Mouse (Mus musculus): ENCODE measurements at regions not wholly inside any gene's neighbourhood (a gene's known extent, or its start where the extent isn't known, plus 50 kb on each side); places are given as distances from the start of the nearest gene placed in this dataset.

DNA sequence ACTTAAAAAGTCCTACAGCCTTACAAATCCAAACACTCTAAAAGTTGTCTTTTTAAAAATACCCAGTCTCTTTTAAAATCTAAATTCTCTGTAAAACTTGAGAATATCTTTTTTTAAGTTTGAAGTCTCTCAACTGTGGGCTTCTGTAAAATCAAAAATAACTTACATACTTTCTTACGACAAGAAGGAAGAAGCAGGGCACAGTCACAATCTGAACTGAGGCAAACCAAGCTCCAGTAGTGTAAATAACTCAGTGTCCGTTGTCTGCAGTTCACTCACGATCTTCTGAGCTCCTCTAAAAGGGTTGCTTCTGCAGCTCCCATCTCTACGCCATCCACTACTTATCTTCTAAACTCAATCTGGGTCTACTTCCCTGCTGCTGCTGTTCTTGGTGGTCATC is 512.5 kb downstream of the Pdcd6ip start:
- no peak for DNase-seq (ENCODE audit: low spot score in 2 of 2)

DNA sequence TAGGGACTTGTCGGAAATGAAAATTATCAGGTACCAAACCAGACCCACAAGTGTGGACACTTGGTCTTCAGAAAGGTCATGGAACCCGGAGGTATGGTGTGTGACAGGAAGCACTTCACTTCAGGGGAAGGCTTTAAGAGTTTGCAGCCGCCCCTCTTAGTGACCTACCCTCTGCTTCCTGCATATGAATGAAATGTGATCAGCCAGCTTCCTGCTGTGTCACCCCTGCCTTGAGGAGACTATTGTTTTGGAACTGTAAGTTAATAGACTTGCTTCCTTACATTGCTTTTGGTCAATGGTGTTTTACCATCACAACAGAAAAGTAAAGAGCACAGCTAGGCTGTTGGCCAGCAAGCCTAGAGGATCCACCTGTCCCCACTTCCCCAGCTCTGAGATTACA is 515.3 kb downstream of the Pdcd6ip start:
- no peak for DNase-seq (ENCODE audit: low spot score in 2 of 2)

DNA sequence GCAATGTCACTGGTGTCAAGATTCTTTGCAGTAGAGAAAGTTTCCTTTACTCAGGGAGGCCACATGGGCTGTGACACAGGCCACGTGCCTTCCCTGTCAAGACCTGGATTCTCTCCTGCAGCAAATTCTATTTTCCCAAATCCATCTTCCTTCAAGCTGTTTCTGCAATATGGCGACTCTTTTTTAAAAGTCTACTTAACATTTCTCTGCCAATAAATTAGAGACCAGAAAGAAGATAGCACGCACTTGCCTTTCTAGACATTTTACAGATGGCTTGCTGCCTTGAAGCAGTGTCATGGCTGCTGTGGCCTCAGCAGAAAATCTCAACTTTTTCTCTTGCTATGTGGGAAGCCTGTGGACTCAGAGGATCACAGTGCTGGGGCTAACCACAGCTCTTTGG is 516.9 kb downstream of the Pdcd6ip start:
- no peak for DNase-seq (ENCODE audit: low spot score in 2 of 2)

DNA sequence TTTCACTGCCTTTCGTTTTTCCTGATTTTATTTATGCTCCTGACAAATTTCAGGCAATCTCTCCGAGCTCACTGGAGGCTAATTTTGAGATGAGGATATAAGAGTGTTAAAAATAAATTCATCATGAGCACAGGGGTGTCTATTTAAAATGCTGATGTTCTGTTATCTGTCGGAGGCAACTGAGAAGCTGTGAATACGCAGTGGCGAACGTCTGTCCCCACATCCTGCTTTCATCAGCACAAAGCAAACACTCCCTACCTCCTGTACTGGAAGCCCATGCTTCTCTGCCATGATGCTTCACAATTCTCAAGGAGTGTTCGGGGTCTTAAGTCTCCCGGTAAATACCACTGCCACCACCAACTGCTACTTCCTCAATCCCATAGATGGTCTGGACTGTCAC is 526.9 kb downstream of the Pdcd6ip start:
- DNase-seq (ENCODE audit: low spot score in 2 of 2): no peak

DNA sequence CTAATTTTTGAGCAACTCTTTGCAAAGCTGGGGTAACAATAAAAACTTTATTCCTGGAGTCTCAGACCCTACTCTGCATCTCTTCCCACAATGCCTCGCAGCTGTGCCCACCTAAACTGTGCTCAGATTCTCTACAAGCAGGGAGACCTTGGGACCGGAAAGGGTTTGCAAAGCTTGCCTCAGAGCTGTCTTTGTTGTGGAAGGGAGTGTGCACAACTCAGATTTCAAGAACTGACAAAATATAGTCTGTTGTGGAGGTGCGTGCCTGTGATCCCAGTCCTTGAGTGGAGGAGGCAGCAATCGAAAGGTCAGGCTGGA is 530.2 kb downstream of the Pdcd6ip start:
- DNase-seq (ENCODE audit: low spot score in 2 of 2): no peak

DNA sequence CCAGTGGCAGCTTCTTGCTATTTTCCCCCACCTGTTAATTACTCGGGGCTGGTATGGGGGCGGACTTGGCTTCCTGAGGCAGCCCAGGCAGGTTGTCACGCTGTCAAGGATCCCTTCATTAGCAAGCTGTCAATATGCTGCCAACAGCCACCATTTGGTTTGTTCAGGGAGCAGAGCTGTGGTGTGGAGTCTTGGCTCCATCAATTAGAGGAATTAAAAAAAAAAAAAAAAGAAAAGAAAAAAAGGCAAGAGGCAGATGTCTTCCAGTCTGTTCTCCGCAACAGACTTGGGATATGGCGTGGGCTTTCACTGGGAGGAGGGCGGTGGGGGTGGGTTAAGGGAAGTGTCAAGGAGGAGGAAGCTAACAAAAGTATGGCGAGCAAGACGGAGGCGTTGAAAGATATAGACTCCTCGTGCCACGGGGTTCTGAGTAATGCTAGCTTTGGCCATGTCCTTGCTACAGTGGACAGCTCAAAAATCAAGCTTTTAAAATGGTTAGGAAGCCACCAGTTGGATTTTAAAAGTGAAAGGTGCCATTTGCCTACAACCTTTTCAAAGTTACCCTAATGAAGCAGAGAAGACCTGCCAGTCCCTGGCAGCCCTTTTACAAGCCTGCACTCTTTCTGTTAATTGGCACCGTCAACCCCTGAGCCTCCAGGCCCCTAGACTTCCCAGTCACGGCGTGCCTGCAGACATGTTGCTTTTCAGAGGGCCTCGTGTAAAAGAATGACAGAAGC is 530.7 kb downstream of the Pdcd6ip start:
- DNase-seq (ENCODE audit: low spot score in 2 of 2): no peak

DNA sequence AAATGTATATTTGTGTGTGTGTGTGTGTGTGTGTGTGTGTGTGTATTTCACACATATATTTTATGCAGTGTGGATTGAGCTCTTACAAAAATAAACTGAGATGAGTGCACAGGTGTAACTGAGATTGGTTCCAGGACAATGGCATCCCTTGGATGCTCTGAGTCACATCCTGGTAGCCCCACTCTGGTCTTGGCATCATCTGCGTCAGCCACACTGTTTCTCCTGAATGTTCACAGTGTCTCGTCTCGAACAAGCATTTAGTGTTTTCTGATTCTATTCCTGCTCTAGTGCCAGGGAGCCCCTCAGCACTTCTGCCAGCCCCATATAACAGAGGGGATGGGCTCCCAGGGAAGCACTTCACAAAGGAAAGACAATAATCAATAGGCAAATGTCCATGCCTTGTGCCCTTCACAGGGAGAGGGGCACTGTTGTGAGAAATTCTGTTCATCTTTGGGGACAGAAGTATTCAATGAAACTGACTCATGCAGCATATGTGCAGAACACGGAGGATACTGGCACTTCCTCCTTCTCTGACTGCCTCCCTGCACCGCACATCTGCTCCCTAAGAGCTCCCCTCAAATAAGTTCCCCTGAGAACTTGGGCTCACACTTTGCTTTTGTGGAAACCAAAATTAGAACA is 536.2 kb downstream of the Pdcd6ip start:
- no peak for DNase-seq (ENCODE audit: low spot score in 2 of 2)

DNA sequence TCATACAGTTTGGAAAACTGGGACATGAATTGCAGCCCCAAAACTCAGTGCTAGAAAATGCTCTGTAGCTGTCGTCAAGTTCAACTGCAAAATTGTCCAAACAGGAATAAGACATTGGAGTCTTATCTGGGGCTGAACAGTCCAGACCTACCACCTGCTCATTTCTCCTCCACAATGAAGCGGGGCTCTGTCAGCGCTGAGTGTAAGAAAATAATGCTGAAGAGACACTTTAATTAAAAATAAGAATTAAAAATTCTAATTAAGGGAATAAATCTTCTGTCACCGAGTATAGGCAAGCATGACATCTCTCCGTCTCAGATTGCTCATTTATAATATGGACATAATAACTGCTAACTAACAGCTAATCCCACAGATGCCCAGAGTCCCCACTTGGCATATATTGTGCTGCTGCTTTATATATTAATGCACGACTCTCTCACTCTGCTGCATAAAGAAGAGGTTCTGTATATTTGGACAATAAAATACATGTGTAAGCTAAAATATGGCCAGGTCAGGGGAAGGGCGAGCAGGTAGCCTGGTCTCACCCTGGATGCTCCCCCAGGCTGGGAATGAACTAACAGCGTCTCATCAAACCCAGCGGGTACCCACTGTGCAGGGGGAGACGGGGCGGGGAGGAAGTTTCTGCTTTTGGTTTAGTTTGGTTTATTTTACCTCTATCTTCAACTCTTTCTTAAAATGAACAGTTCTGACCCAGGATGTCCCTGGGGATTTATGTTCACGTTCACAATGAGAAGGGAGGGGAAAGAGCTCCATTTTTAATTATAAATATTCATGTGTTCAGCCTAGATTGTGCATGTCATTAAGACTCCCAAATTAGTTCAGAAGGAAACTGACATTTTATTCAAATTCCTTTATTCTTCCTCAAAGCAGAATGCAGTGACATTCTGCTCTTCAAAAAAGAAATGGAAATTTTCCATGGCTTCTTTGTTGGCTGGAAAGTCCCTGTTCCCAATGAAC is 544.9 kb downstream of the Pdcd6ip start:
- DNase-seq (ENCODE audit: low spot score in 2 of 2): no peak

DNA sequence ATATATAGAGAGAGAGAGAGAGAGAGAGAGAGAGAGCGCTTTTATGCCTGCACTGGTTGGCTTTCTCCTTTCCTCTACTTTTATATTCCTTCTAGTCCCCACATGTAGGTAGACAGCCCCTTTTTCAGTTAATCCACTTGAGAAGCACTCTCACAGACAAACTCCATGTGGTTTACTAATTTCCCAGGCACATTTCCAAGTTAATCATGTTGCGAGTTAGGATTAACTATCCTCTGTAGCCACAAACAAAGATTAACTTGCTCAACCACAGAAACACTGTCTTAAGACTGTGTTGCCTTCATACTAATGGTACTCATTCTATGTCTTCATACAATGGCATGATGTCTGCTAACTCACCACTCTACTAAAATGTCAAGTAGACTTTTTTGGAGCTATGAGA is 548.0 kb downstream of the Pdcd6ip start:
- DNase-seq (ENCODE audit: low spot score in 2 of 2): no peak

DNA sequence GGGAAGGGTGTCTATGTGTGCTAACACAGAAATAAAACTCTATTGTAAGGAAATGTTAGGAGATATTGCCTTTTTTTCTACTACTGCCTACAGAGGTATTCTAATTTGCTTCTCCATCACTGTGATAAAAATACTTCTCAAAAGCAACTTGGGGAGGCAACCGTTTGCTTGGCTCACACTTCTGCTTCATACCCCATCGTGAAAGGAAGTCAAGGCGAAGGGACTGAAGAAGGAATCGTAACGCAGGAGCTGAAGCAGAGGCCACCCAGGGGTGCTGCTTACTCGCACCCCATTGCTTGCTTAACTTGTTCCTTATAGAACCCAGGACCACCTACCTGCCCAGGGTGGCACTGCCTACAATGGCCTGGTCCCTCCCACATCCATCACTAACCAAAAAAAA is 550.0 kb downstream of the Pdcd6ip start:
- no peak for DNase-seq (ENCODE audit: low spot score in 2 of 2)

DNA sequence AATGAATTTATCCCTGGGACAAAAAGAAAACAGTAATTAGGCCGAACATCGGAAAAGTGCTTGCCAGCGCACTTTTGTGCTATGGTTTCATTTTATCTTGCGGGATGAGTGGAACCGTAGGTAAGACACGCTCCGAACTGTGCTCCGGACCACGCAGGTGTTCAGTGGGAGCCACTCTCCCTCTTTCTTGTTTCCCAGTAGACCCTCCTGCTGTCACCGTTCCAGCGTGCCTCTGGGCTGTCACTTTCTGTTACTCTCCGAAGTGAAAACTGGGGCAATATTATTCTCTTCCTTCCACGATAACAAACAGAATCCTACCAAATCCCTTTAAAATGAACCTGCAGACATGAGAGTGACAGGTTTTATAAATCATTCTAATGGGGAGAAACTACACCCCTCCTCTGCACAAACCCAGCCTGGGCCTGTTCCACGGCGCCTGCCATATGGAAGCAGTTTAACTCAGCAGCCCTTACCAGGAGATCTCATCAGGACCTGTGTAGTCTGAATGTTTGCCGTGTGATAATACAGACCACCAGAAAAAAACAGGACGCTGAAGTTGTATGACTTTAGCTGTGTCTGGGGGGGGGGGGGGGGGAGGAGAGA is 550.5 kb downstream of the Pdcd6ip start:
- no peak for DNase-seq (ENCODE audit: low spot score in 2 of 2)

DNA sequence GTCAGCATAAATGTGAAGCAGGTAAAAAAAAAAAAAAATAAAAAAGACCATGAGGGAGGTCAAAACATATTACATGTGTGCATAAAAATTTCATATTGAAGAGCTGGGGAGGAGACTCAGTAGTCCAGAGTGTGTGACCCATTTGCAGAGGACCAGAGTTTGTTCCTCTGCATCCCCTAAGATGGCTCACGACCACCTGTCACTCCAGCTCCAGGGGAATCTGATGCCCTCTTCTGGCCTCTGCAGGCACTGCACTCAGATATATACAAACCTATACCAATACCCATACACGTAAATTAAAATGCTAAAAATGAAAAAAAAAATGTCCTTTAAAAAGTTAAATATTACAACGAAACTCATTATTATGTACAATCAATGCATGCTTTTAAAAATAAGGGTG is 551.4 kb downstream of the Pdcd6ip start:
- DNase-seq (ENCODE audit: low spot score in 2 of 2): no peak

DNA sequence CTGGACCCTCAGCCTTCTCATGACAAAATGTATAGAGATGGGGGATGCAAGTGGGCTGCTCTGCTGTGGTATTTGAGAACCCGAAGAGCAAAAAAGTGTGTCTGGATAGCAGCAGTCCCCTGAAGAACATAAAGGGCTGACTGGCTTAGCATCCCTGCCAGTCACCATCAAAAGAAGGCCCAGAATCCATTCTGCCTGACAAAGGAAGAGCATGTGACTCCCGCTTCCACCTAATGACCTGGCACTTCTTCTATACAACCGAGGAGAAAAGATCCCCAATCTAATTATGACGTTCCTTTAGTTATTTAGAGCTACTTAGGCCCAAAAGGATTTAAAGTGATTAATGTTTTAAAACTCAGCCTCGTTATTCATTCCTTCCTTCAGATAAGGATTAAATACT is 559.0 kb downstream of the Pdcd6ip start:
- DNase-seq (ENCODE audit: low spot score in 2 of 2): no peak

DNA sequence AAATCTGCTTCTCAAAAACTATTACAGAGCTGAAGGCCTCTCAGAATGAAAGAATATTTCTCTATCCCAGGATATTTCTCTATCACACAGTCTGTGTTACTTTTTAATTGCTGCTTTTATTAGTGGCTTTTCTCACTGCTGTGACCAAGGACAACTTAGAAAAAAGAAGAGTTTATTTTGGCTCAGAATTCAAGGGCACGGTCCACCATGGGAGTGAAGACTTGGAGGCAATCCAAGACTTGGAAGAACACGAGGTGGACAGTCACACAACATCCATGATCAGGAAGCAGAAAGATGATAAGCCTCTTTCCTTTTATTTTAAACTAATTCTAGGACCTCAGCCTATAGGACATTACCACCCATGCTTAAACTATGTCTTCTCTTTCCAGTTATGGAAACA is 561.5 kb downstream of the Pdcd6ip start:
- no peak for DNase-seq (ENCODE audit: low spot score in 2 of 2)

DNA sequence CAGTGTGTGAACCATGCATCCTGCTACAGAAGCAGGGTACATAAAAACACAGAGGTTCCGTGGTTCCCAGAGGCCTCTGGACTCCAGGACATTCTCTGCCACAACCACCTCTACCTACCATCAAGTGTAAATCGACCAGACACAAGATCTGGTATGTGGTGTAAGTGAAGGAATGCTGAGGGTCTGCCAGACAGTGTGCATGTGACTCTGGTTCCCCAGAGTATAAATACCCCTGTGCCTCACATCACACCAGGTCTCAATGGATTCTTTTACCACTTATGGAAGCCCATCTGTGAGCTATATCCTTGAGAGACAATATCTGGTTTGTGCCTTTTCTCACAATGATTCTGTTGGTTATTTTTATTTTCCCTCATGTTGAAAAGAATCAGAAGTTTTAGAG is 563.0 kb downstream of the Pdcd6ip start:
- DNase-seq (ENCODE audit: low spot score in 2 of 2): no peak

DNA sequence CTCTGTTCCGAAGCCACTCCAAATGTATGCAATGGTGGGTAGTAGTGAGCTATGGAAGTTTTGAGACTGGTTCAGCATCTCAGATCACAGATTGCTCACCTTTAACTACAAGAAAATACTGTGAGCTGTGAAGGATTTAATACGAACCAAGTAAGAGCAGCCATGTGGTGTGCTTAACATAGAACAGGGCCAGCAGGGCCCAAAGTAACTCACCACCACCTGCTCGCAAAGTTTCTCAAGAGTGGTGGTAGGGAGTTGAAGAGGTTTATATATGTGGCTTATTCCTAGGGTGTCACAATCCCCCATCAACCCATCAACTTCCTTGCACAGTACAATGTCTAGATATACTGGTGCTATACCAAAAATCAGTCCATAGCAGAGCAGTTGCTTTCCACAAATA is 573.4 kb downstream of the Pdcd6ip start:
- DNase-seq (ENCODE audit: low spot score in 2 of 2): no peak

DNA sequence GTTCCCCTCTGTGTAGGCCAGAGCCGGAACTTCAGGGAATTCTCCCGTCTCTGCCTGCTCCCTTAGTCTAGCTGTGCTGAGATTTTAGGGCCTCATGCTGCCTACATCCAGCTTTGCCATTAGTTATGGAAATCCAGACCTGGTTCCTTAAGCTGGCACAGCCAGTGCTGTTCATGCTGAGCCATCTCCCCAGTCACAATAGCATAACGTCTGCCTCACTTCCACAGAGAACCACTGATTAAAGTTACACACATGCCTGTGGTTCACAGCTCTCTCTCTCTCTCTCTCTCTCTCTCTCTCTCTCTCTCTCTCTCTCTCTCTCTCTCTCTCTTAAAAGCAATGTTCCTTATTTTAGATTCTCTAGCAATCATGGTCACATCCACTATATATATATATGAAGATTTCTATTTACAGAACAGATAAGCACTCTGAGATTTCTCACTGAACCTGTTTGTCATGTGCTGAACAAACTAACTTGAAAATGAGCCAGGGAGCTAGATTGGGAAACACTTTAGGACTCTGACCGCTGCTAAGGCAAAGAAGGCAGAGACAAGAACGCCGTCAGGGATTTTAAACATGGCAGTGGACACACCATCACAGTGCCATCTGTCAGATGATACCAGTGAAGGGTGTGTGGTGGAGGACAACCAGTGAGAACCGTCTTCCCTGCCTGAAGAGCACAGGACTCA is 584.9 kb downstream of the Pdcd6ip start:
- DNase-seq (ENCODE audit: low spot score in 2 of 2): no peak

DNA sequence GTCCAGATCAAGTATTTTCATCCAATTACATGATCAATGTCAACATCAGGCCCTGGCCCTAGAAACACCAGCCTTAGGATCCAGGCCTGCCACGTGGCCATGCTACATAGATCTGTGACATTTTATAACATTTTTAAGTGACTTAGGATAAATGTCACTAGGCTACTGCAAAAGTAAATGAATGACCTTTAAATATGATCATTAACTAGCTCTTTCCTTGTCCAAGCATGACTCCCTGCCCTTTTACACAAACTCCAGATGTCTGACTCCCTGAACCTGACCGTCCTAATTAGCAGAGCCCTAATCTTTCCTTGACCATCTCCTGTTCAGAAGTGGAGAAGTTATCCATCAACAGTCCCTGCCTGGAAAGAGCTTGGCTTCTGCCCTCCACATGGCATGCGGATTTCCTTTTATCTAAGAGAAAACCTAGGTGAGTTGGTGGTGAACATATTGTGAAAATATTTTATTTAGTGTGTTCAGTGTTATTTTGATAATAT is 585.8 kb downstream of the Pdcd6ip start:
- no peak for DNase-seq (ENCODE audit: low spot score in 2 of 2)

DNA sequence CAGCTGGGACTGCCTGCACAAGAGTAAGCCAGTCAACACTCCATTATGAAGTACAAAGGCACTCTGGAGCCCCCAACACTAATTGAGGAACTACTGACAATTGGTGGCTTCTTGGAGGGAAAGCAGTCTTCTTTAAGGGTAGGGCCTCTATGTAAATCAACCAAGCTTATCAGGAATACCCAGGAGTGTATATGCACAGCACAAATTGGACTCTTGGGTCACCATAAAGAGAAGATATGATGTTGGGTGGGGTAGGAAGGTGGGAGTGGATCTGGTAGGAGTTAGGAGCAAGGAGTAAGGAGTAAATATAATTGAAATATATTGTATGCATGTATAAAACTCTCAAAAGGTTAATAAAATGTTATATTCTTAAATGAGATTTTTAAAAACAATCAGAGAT is 587.7 kb downstream of the Pdcd6ip start:
- DNase-seq (ENCODE audit: low spot score in 2 of 2): no peak

DNA sequence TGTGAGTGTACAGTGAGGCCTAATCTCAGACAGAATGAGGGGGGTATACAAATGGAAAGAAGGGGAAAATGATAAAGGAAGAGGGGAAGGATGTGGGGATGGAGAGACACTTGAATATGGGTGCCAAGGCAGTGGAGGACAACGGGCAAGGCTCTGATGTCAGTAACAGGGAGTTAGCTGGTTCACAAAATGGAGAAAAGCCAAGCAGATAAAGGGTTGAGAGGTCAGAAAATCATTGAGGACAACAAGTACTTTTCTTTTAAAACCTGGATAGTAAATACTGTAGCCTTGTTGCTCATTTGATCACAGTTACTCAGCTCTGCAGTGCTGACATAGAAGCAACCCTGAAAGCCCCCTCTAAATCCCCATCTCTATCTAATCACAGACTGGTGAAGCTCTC is 588.3 kb downstream of the Pdcd6ip start:
- DNase-seq (ENCODE audit: low spot score in 2 of 2): no peak

DNA sequence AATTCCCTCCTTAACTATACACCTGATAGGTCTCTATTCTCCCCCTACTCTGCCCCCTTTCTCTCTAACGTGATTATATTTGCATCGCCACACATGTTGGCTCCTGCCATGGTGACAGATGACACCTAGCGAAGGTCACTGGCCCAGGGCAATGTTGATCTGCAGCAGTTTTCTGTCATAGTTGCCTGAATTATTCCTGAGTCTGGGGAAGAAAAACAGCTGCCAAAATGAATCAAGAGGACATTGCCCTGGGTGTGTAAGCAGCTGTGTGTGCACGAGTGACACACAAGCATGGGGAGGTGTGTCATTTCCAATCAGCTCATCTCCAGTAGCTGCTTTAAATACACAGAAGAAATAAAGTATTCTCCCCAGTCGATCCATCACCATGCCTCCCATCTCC is 592.5 kb downstream of the Pdcd6ip start:
- no peak for DNase-seq (ENCODE audit: low spot score in 2 of 2)

Measured in gastrocnemius, postnatal 4 days (tissue).